Mouse (Mus musculus) liver, postnatal 0 days (tissue): ENCODE data around the gene Dlg3. TPM values are rescaled to one million over a fixed set of nuclear protein-coding genes. Genes with fewer than 3 reads are reported as not detected.

Experiments
- ATAC-seq: fragments of 200-750 bp; cut with Nextera tagmentation; 2 replicates; pipeline ENCODE4 v1.8.0; 2017; ENCODE audit warnings: mild to moderate bottlenecking, moderate library complexity
- DNase-seq: peaks from one replicate; pipeline ENCODE4 v3.0.0-alpha.2; 2016
- H3K27ac ChIP-seq: fragments of 300-500 bp; sonication (generic); 2 replicates; pipeline ENCODE4 v1.5.1; 2014; ENCODE audit warnings: antibody characterized with exemption, moderate library complexity, mild to moderate bottlenecking, low read depth
- H3K27me3 ChIP-seq: fragments of 300-500 bp; sonication (generic); 2 replicates; pipeline ENCODE4 v1.6.1; 2014; ENCODE audit warnings: low read length, control low read depth, mixed read lengths; ENCODE audit not compliant: insufficient read depth
- H3K36me3 ChIP-seq: fragments of 300-500 bp; sonication (generic); replicated peaks from 2 replicates; pipeline ENCODE4 v1.6.1; 2014; ENCODE audit warnings: mild to moderate bottlenecking, control low read depth, low read length, moderate library complexity, mixed read lengths; ENCODE audit not compliant: insufficient read depth
- H3K4me1 ChIP-seq: fragments of 300-500 bp; sonication (generic); 2 replicates; pipeline ENCODE4 v1.6.1; 2014; ENCODE audit warnings: antibody characterized with exemption, mild to moderate bottlenecking, control low read depth; ENCODE audit not compliant: insufficient read depth
- H3K4me2 ChIP-seq: fragments of 300-500 bp; sonication (generic); 2 replicates; pipeline ENCODE4 v1.6.1; 2014; ENCODE audit warnings: low read depth, mild to moderate bottlenecking, low read length, moderate library complexity, mixed read lengths
- H3K4me3 ChIP-seq: fragments of 300-500 bp; sonication (generic); 2 replicates; pipeline ENCODE4 v1.5.1; 2014; ENCODE audit warnings: low read depth, low read length
- H3K9ac ChIP-seq: fragments of 300-500 bp; sonication (generic); replicated peaks from 2 replicates; pipeline ENCODE4 v1.6.1; 2014; ENCODE audit warnings: mild to moderate bottlenecking, moderate library complexity
- H3K9me3 ChIP-seq: fragments of 300-500 bp; sonication (generic); 2 replicates; pipeline ENCODE4 v1.6.1; 2016; ENCODE audit warnings: mild to moderate bottlenecking, control low read depth, low read length, mixed read lengths
- CTCF ChIP-seq: sonication (generic); IDR thresholded peaks from 2 replicates; pipeline ENCODE4 v1.5.1; 2016; ENCODE audit warnings: antibody characterized with exemption, low read depth
- EP300 ChIP-seq: IDR thresholded peaks from 2 replicates; pipeline ENCODE4 v1.6.1; 2016; ENCODE audit warnings: antibody characterized with exemption, low read depth, mild to moderate bottlenecking
- polyA plus RNA-seq: library from polyadenylated mRNA; unstranded; fragments of >200 nt; fragmentation: Nextera tagmentation; extraction: Ambion mirVana; gene quantifications from 2 replicates; pipeline ENCODE4 v1.2.1, GENCODE M21; 2015

Dlg3 gene
- polyA plus RNA-seq, 1 experiment from 2014 or later = 0.42 TPM

DNA sequence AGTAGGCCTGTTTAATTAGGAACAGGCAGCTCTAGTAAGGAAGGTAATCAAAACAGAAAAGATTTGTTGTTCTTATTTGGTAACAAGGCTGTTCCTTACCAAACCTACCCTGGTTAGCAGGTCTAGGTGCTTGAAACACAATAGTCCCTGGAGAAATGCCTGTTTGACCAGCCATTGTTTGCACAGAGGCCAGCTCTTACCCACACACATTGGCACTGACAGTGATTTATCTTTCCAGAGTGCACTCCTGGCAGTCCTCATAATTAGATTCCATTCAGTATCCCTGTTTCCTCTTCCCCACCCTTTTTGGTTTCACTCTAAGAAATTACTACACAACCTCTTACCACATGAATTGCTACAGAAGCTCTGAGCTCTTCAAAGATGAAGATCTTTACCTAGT lies 71.7 kb downstream of the Dlg3 start:
- Histone ChIP-seq H3K9ac (no peak overlapping the region), H3K9me3 (no peaks in the 10 kb centered on the region), H3K4me1 (no peaks in the 10 kb centered on the region), H3K36me3 (no peaks in the 10 kb centered on the region), H3K4me2 (no peak overlapping the region), H3K27me3 (0 out of 2 replicates have a peak, but pooled peaks cover 2% of the 10 kb centered on the region), H3K4me3 (no peak overlapping the region), H3K27ac (no peak overlapping the region)
- TF ChIP-seq CTCF (no peak), EP300 (no peak)
- ATAC-seq (no peak), DNase-seq (no peak)

Other genes with a start within 250 kb of the Dlg3 start
- not detected in 2 replicates for gene Dgat2l6, start 242.9 kb upstream of the Dlg3 start, polyA plus RNA-seq
- gene Awat1, start 195.5 kb upstream of the Dlg3 start, polyA plus RNA-seq = not detected in 2 replicates
- gene P2ry4, start 172.9 kb upstream of the Dlg3 start, polyA plus RNA-seq = 0.99 and 1.2 TPM in 2 replicates
- gene Arr3, start 162.2 kb upstream of the Dlg3 start, polyA plus RNA-seq = not detected in 2 replicates
- gene Kif4, start 142.0 kb upstream of the Dlg3 start, polyA plus RNA-seq = 6.7 and 8.4 TPM in 2 replicates
- 40.0 and 40.2 TPM in 2 replicates for gene Pdzd11, start 141.2 kb upstream of the Dlg3 start, polyA plus RNA-seq
- 0.04 TPM in 1 of 2 replicates, not detected in the other for gene Gdpd2, start 37.8 kb upstream of the Dlg3 start, polyA plus RNA-seq